Mouse (Mus musculus) stomach, postnatal 0 days (tissue): ENCODE data around the gene Ctdspl. TPM values are rescaled to one million over a fixed set of nuclear protein-coding genes. Genes with fewer than 3 reads are reported as not detected.

Experiments used
- ATAC-seq: fragments of 200-750 bp; cut with Nextera tagmentation; 2 replicates; pipeline ENCODE4 v1.8.0; 2017; ENCODE audit not compliant: low FRiP score, low TSS enrichment
- DNase-seq: peaks from one replicate; pipeline ENCODE4 v3.0.0-alpha.2; 2016; ENCODE audit warnings: low spot score
- H3K27ac ChIP-seq: fragments of 300-500 bp; sonication (generic); replicated peaks from 2 replicates; pipeline ENCODE4 v1.5.1; 2014; ENCODE audit warnings: mild to moderate bottlenecking, control low read depth
- H3K27me3 ChIP-seq: fragments of 300-500 bp; sonication (generic); 2 replicates; pipeline ENCODE4 v1.6.1; 2014; ENCODE audit warnings: low read length; ENCODE audit not compliant: control insufficient read depth, insufficient read depth
- H3K36me3 ChIP-seq: fragments of 300-500 bp; sonication (generic); 2 replicates; pipeline ENCODE4 v1.6.1; 2014; ENCODE audit warnings: low read length, mixed read lengths; ENCODE audit not compliant: control insufficient read depth, insufficient read depth
- H3K4me1 ChIP-seq: fragments of 300-500 bp; sonication (generic); replicated peaks from 2 replicates; pipeline ENCODE4 v1.6.1; 2014; ENCODE audit warnings: antibody characterized with exemption; ENCODE audit not compliant: control insufficient read depth, insufficient read depth
- H3K4me2 ChIP-seq: fragments of 300-500 bp; sonication (generic); replicated peaks from 2 replicates; pipeline ENCODE4 v1.6.1; 2014; ENCODE audit warnings: low read depth, mild to moderate bottlenecking, control low read depth, moderate library complexity
- H3K4me3 ChIP-seq: fragments of 300-500 bp; sonication (generic); 2 replicates; pipeline ENCODE4 v1.5.1; 2014; ENCODE audit warnings: low read depth, low read length, control low read depth
- H3K9ac ChIP-seq: fragments of 300-500 bp; sonication (generic); 2 replicates; pipeline ENCODE4 v1.6.1; 2014; ENCODE audit warnings: mild to moderate bottlenecking, low read length, control low read depth, mixed read lengths
- H3K9me3 ChIP-seq: fragments of 300-500 bp; sonication (generic); 2 replicates; pipeline ENCODE4 v1.6.1; 2016; ENCODE audit warnings: low read length; ENCODE audit not compliant: control insufficient read depth
- CTCF ChIP-seq: IDR thresholded peaks from 2 replicates; pipeline ENCODE4 v1.5.1; 2016; ENCODE audit warnings: antibody characterized with exemption, low read depth, mild to moderate bottlenecking, moderate library complexity
- EP300 ChIP-seq: optimal IDR thresholded peaks from 2 replicates; pipeline ENCODE3; 2016; ENCODE audit warnings: antibody characterized with exemption
- WGBS: fragments of 180-500 bp; shearing (Covaris S2); extraction: QIAGEN DNeasy Blood & Tissue Kit; methylation state at CpG from one replicate; pipeline ENCODE4 v1.1.7; 2014; 5-methylcytosine and 5-hydroxymethylcytosine counted together
- polyA plus RNA-seq: library from polyadenylated mRNA; unstranded; fragments of >200 nt; fragmentation: Nextera tagmentation; extraction: Ambion mirVana; gene quantifications from 2 replicates; pipeline ENCODE4 v1.2.1, GENCODE M21; 2015

The Ctdspl gene
- polyA plus RNA-seq, 1 experiment from 2014 or later: 7.4 TPM

DNA sequence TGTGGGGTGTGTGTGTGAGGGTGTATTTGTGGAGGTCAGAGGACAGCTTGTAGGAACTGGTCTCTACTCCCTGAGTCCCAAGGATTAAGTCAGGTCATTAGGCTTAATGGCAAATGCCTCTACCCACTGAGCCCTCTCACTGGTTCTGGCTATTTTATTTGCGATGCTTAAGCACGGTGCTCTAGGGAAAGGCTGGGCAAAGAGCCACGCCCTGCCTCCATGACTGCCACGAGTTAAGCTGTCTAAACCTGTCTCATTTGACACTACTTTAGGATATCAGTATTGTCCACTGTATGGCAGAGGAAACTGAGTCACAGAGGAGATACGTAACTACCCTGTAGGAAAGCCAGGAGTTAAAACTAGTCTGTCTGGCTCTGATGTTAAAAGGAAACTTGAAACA lies 17.7 kb downstream of the Ctdspl start:
- DNase-seq (no peak), ATAC-seq (no peak)
- no peak for TF ChIP-seq CTCF
- no peak for TF ChIP-seq EP300
- H3K27me3 ChIP-seq: no peaks in the 10 kb centered on the region
- H3K4me1 ChIP-seq: no peaks in the 10 kb centered on the region
- H3K4me2 ChIP-seq: no peak overlapping the region
- H3K36me3 ChIP-seq: no peaks in the 10 kb centered on the region
- 53% methylated on average over 5 of the region's 5 CpGs for WGBS
- H3K27ac ChIP-seq: no peak overlapping the region
- H3K9me3 ChIP-seq: no peaks in the 10 kb centered on the region
- H3K4me3 ChIP-seq: no peak overlapping the region
- no peak overlapping the region for H3K9ac ChIP-seq

DNA sequence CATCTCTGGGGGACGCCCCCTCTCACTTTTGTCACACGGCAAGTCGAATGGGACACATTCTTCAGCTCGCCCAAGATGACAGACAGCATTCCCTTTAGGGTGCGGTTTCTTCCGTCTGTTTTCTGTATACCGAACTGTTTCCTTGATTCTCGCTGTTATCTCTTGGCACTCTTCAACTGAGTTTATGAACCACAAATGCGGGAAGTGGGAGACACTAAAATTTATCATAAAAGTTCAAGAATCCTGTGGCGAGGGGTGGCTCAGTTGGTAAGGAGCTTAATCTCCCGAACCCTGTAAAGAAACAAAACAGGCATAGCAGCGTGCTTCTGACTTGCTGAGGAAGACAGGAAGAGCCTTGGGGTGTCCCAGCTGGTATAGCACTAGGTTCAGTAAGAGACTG lies 18.1 kb downstream of the Ctdspl start:
- TF ChIP-seq EP300 (no peak), CTCF (no peak)

DNA sequence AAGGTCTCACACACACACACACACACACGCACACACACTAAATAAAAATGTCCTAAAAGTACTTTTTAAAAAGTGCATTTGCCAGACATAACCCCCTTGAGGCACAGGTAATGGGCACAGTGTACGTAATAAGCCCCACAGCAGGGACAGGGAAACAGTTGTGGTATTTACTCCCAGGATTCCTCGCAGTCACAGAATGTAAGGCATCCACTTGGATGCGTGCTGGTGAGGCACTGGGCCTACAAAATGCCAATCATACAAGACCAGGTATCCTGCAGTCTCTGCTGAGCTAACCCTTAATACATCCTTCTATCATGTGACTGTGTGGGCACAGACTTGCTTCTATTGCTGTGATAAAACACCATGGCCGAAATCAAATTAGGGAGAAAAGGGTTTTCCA lies 22.2 kb downstream of the Ctdspl start:
- Histone ChIP-seq H3K27ac (no peak overlapping the region), H3K4me2 (no peak overlapping the region), H3K36me3 (no peaks in the 10 kb centered on the region), H3K9ac (no peak overlapping the region), H3K4me1 (no peaks in the 10 kb centered on the region), H3K27me3 (no peaks in the 10 kb centered on the region), H3K4me3 (no peak overlapping the region), H3K9me3 (no peaks in the 10 kb centered on the region)
- TF ChIP-seq EP300 (no peak), CTCF (no peak)
- no peak for ATAC-seq
- 80% methylated on average over 5 of the region's 5 CpGs for WGBS
- no peak for DNase-seq

More for the DNA sequence above, 18.1 kb downstream of the Ctdspl start:
- Histone ChIP-seq H3K27me3 (no peaks in the 10 kb centered on the region), H3K4me1 (no peaks in the 10 kb centered on the region), H3K4me3 (no peak overlapping the region), H3K9ac (no peak overlapping the region), H3K9me3 (no peaks in the 10 kb centered on the region), H3K27ac (no peak overlapping the region), H3K36me3 (no peaks in the 10 kb centered on the region), H3K4me2 (no peak overlapping the region)
- ATAC-seq: no peak
- WGBS: 47% methylated on average over 12 of the region's 12 CpGs
- no peak for DNase-seq

DNA sequence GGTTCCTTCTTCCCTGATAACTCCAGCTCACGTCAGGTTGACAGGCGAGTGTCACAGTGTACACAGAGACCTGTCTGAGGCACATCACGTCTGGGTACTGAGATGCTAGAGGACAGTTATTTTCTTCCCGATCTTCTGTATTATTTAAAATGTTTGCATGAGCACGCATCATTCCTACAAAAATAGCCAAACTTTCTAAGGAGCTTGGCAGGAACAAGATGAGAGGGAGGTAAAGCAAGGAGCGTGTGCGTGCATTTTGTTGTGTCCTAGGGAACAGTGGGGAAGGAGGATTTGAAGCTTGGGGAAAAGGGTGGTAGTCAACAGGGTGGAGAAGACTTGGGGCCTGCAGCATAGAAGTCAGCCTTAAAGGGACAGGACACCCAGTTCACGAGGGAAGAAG lies 22.9 kb downstream of the Ctdspl start:
- no peak for ATAC-seq

DNA sequence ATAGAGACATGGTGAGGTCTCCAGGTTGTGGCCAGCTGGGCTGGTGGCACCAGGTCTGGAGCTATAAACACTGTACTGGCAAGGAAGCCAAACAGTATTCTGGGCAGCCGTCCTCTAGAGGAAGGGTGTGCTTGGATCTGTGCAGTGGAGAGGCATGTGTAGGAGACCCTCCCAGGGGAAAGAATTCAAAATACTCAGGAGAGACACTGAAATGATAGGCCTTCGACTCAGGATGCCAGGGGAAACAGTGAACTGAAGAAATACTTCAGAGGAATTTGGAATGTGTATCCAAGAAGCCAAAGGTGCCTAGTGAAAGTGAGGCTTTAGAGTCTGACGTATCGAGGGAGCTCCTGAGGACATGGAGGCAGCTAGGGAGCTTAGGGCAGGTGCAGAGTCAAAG lies 23.4 kb downstream of the Ctdspl start:
- WGBS: 53% methylated on average over 4 of the region's 4 CpGs
- no peaks in the 10 kb centered on the region for H3K27me3 ChIP-seq
- no peak overlapping the region for H3K9ac ChIP-seq
- ATAC-seq (no peak), DNase-seq (no peak)
- H3K4me2 ChIP-seq: no peak overlapping the region
- H3K4me1 ChIP-seq: no peaks in the 10 kb centered on the region
- H3K36me3 ChIP-seq: no peaks in the 10 kb centered on the region
- H3K4me3 ChIP-seq: no peak overlapping the region
- TF ChIP-seq CTCF (no peak), EP300 (no peak)
- no peak overlapping the region for H3K27ac ChIP-seq
- H3K9me3 ChIP-seq: no peaks in the 10 kb centered on the region

More for the DNA sequence above, 22.9 kb downstream of the Ctdspl start:
- no peak for DNase-seq
- Histone ChIP-seq H3K4me1 (no peaks in the 10 kb centered on the region), H3K36me3 (no peaks in the 10 kb centered on the region), H3K9ac (no peak overlapping the region), H3K27ac (no peak overlapping the region), H3K9me3 (no peaks in the 10 kb centered on the region), H3K4me2 (no peak overlapping the region), H3K27me3 (no peaks in the 10 kb centered on the region), H3K4me3 (no peak overlapping the region)
- TF ChIP-seq CTCF (no peak), EP300 (no peak)
- WGBS: 80% methylated on average over 8 of the region's 8 CpGs

DNA sequence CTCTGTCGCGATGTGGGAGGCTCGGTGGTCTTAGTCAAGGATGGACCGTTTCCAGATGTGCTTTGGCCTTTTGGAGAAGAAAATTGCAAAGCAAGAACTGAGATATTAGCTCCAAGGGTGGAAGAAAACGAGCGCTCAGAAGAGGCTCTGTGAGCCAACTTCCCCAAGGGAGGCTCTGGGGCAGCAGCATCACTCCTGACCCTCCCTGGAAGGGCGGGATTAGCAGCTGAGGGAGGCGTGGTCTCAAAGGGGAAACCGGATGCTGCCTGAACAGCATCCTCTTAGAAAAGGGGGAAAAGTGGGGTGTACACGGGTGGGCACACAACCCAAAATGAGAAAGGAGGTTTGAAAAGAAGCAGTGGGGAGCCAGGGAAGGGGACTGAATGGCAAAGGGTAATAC lies 23.8 kb downstream of the Ctdspl start:
- H3K4me2 ChIP-seq: no peak overlapping the region
- DNase-seq (no peak), ATAC-seq (no peak)
- no peaks in the 10 kb centered on the region for H3K36me3 ChIP-seq
- H3K27ac ChIP-seq: no peak overlapping the region
- no peak overlapping the region for H3K4me3 ChIP-seq
- TF ChIP-seq CTCF (no peak), EP300 (no peak)
- H3K27me3 ChIP-seq: no peaks in the 10 kb centered on the region
- H3K9ac ChIP-seq: no peak overlapping the region
- H3K9me3 ChIP-seq: no peaks in the 10 kb centered on the region
- 67% methylated on average over 10 of the region's 10 CpGs for whole genome bisulfite sequencing
- H3K4me1 ChIP-seq: no peaks in the 10 kb centered on the region
